Mouse (Mus musculus) gastrocnemius, postnatal 14 days (tissue): ENCODE measurements around the gene Olfr1348. TPM values are rescaled to one million over a fixed set of nuclear protein-coding genes. Genes with fewer than 3 reads are reported as not detected.
"Not testable (repeated sequence)": the region's sequence is repeated elsewhere in the genome, so short reads cannot be mapped to it uniquely, and the experiment has no call there.

Experiments used
- DNase-seq: peaks from one replicate; pipeline ENCODE4 v3.0.0; 2021; ENCODE audit warnings: mixed read lengths
- intact Hi-C: fragments of 180-260 bp; cut with DNase I; formaldehyde crosslinking; loops from one replicate; pipeline ENCODE4 v1.15.1; 2025; ENCODE audit warnings: low total_unique reads
- long read RNA-seq, 2 experiments: library from polyadenylated mRNA; stranded (forward); transcript quantifications; one replicate each; pipeline ENCODE4 v2.0.0; 2021
- total RNA-seq, 2 experiments: library from RNA; stranded (reverse); gene quantifications; 2 replicates each; pipeline ENCODE4 v1.2.3; 2021

The Olfr1348 gene
- total RNA-seq: not detected
- long read RNA-seq, experiment 1: 0 reads
- long read RNA-seq, experiment 2: 0 reads

DNA sequence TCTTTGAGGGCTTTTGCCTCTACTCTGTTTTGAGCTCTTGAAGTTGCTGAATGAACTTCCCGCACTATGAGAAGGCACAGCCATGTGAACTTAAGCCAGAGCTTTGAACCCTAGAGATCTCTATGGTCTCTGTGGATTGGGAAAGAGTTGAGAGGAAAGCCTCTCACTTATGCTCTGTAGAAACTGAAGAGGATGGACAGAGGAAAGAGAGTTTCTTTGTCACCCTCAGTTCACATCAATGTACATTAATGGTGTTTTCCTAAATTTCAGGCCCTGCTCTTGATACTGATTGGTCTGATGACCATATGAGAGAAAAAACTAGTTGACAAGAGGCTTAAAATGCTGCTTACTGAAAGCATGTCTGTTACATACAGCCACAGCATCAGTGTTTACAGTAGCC is at the start of gene Olfr1348:
TSS of gene Olfr1348 (minus strand) at position 101 of the 400 bp plus-strand sequence.
- intact Hi-C loops: no loop called here
- no peak for DNase-seq

DNA sequence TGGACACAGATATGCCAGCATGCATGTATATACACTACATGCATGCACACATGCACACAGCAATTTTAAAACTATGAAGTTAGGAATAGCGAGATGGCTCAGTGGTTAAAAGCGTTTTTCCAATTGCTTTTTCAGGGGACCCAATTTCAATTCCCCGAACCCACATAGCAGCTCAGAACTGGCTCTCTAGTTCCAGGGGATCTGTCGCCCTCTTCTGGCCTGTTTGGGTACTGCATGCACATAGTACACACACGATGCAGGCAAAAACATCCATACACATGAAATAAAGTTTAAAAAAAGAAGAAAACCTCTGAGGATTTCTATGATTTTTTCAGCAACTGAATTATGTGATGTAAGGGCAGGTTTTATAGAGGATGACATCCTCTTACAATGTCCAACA is 17.6 kb upstream of the Olfr1348 start:
- intact Hi-C loops: no loop called here
- no peak for DNase-seq

DNA sequence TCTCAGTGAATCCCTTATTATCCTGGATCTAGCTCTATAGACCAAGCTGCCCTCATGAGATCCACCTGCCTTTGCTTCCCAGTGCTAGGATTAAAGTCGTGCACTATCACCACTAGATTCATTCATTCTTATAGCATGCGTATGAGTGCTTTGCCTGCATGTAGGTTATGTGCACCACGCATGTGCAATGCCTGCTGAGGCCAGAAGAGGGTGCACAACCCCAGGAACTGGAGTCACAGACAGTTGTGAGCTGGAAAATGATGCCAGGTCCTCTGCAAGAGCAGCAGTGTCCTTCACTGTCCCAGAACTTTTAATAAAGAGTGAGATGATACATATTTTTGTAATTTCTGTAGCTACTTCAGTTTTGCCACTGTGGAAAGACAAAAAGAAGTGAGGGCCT is 16.5 kb upstream of the Olfr1348 start:
- no peak for DNase-seq
- intact Hi-C loops: no loop called here

DNA sequence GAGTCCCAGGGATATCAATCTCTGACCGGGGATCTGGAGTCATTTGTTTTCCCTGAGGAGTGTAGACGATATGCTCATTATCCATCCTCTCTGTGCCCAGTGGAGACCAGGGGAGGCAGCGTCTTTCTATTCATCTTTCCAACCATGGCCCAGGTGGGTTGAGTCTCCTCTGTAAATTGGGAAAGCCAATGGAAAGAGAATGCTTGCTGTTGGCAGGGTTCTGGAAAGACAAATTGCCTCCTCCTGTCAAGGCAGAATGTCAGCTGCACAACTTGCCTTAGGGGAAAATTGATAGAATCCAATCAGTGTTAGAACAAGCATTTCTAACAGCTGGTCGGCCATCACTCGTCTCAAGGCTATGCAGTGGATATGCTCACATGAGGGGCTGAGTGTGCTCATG is 14.3 kb upstream of the Olfr1348 start, which contains the start of gene Olfr1349:
TSS of gene Olfr1349 (minus strand) at position 101 of the 400 bp plus-strand sequence.
- intact Hi-C loops: no loop called here
- no peak for DNase-seq

DNA sequence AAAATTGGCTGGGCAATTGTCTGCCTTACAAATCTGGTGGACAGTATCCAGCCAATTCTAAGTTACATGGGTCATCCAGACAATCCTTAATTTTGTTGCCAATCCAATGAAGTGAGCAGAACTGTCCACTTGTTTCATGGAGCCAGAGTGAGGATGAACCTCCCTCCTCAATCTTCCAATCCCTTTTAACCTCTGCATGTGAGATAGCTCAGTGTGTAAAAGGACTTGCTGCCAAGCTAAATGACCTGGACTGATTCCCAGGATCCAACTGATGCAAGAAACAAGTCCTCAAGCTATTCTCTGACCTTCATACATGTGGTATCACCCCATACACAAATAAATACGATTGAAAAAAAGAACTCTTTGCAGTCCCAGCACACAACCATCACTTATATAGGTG is 13.1 kb upstream of the Olfr1348 start:
- intact Hi-C loops: no loop called here

DNA sequence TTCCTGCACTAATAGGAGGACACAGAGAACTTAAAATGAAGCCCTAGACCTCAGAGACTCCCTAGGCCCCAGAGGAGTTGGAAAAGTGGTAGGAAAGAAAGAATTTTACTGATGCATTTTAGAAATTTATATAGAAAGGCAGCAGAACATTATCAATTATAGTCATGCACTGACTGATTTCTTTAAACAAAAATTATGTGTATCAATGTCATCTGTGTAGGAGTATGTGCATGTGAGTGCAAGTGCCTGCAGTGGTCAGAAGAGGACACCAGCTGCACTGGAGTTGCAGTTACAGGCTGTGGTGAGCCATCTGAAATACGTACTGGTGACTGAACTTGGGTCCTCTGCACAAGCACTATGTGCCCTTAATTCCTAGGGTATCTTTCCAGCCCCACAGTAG is 8.9 kb downstream of the Olfr1348 start, which contains the start of gene Olfr1347:
TSS of gene Olfr1347 (minus strand) at position 101 of the 400 bp plus-strand sequence.
- intact Hi-C loops: no loop called here

More for the DNA sequence above, 13.1 kb upstream of the Olfr1348 start:
- DNase-seq: no peak

DNA sequence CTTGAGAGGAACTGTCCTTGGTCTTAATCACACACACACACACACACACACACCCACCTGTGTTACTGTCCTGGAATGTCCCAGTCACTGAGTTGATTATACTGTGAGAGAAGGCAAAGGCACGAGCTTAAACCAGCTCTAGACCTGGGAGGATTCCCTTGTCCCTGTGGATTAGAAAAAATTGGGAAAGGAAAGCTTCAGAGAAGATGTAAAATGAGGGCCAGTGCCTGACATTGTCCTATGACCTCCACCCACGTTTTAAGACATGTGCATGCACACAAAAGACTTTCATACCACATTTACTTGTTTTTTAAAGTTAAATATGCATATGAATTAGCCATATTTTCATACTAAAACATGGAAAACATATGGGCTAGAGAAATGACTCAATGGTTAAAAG is 21.7 kb downstream of the Olfr1348 start, which contains the start of gene Olfr5:
TSS of gene Olfr5 (minus strand) at position 101 of the 400 bp plus-strand sequence.
- intact Hi-C loops: no loop called here
- no peak for DNase-seq

More for the DNA sequence above, 8.9 kb downstream of the Olfr1348 start, which contains the start of gene Olfr1347:
- DNase-seq: no peak

DNA sequence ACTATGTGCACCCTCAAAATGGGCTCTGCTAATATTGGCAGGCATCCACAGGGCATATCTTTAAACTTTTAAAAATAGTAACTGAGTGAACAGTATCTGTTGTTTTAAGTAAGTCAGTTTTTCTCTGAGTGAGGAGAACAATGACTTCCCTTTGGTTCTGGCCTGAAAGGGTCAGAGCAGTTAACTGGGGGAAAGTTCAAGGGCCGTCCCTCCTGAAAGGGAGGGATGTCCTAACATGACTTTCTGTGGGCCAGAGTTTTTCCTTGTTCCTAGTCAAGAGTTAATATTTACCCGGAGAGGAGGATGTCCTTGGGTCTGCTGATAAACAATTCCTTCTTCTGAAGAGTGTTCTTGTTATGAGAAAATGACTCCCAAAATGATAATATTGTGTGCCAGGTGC is 30.9 kb downstream of the Olfr1348 start:
- intact Hi-C loops: not testable (repeated sequence)

DNA sequence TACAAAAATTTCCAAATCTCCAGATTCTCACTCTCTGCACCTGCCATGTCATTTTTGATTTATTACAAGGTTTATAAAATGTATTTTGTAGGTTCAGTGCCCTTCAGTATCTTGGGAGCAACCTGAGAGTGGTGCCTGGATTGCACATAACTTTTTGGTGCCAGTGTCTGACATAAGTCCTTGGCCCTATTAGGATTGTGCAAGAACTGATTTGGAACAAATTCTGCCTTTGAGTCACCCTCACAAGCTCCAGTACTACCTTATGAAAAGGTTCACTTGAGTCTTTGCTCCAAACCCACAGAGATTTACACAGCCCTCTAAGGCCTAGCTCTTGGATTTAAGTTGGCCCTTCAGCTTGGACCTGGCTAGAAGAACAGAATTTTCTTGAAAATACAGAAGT is 41.6 kb downstream of the Olfr1348 start, which contains the start of gene Olfr1346:
TSS of gene Olfr1346 (plus strand) at position 151 of the 400 bp plus-strand sequence.
- DNase-seq: no peak
- intact Hi-C loops: no loop called here

More for the DNA sequence above, 30.9 kb downstream of the Olfr1348 start:
- DNase-seq: not testable (repeated sequence)

DNA sequence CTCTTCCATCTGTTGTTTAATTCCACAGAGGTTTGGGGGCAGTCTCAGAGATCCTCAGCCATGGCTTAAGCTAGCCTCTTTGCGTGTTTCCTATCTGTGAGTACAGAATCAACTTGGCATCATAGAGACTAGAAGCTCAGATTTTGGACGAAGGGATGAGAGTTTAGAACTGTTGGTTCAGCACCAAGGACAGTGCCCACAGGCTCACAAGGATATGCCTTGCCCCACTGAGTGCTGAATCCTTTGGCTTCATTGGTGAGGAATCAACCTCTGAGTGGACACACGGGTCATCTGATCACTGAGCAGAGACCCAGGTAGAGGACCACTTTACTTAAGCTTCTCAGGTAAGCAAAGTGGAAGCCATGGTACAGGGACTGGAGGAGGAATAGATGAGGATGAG is 52.1 kb downstream of the Olfr1348 start:
- intact Hi-C loops: no loop called here
- DNase-seq: no peak

DNA sequence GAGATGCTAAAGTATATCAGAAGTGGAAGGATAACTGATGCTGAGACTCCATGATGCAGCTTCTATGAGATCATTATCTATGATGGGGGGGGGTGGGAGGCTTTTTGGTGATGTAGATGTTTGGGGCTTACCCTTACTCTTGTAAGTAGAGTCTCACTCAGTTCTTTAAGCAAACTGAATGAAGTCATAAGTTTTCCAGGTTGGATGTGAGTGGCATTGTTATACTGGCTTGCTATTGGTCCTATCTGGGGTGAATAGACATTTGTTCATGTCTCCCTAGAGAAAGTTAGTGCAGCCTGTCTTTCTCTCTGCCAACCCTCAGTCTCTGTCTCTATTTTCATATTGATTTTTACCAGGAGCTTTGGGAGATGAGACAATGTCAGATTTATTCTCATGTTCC is 52.7 kb downstream of the Olfr1348 start, which contains the start of gene Olfr1336:
TSS of gene Olfr1336 (plus strand) at position 301 of the 400 bp plus-strand sequence.
- DNase-seq: no peak
- intact Hi-C loops: no loop called here

Other genes with a start within 250 kb of the Olfr1348 start
- 1 to 10 TPM; 1.9 to 2.4 TPM for gene Zfp667, start 222.2 kb downstream of the Olfr1348 start, total RNA-seq
- under 1 TPM; 0.39 to 0.51 TPM for gene Zfp583, start 177.5 kb downstream of the Olfr1348 start, total RNA-seq
- under 1 TPM; 0.06 to 0.11 TPM for gene Gm3854, start 165.0 kb downstream of the Olfr1348 start, total RNA-seq
- 1 to 10 TPM in 1 of 2 experiments, under 1 TPM in 1; 0.82 to 1.7 TPM for gene Zfp78, start 145.5 kb downstream of the Olfr1348 start, total RNA-seq
- gene Zfp28, start 125.5 kb downstream of the Olfr1348 start, total RNA-seq: 1 to 10 TPM; 1.9 to 2.2 TPM
- gene Smim17, start 110.0 kb downstream of the Olfr1348 start, total RNA-seq: under 1 TPM in 1 of 2 experiments, not detected in 1; 0.33 TPM
- not detected for gene Gm20715, start 98.5 kb downstream of the Olfr1348 start, total RNA-seq
- not detected for gene Olfr1344, start 70.1 kb downstream of the Olfr1348 start, total RNA-seq
- not detected for gene Olfr1336, start 52.6 kb downstream of the Olfr1348 start, total RNA-seq
- not detected for gene Olfr1346, start 41.6 kb downstream of the Olfr1348 start, total RNA-seq
- gene Olfr5, start 21.8 kb downstream of the Olfr1348 start, total RNA-seq: not detected
- not detected for gene Olfr1347, start 9.0 kb downstream of the Olfr1348 start, total RNA-seq
- not detected for gene Olfr1349, start 14.2 kb upstream of the Olfr1348 start, total RNA-seq
- gene Olfr1350, start 56.1 kb upstream of the Olfr1348 start, total RNA-seq: not detected
- 10 to 100 TPM; 48.7 to 49.3 TPM for gene Zim1, start 187.7 kb upstream of the Olfr1348 start, total RNA-seq
- 10 to 100 TPM; 75.6 to 83.0 TPM for gene Peg3, start 221.7 kb upstream of the Olfr1348 start, total RNA-seq
- 1 to 10 TPM; 1.8 to 2.0 TPM for gene Usp29, start 221.8 kb upstream of the Olfr1348 start, total RNA-seq